Mouse (Mus musculus): ENCODE data around the gene Myh10. TPM values are rescaled to one million over a fixed set of nuclear protein-coding genes. Genes with fewer than 3 reads are reported as not detected.

The Myh10 gene
- total RNA-seq (2023), result 0.28 to 0.88 TPM (median 0.51 TPM) in 4 replicates

GRCm38 (mm10) chr11:68691321-68692009 is at the start of gene Myh10:
TSS of gene Myh10 (plus strand) at chr11:68691559.

Other genes with a start within 250 kb of the Myh10 start
- gene Pik3r6, start 188.5 kb upstream of the Myh10 start, total RNA-seq (2023), result 0.17 to 0.86 TPM (median 0.38 TPM) in 3 of 4 replicates, not detected in the other
- gene Mfsd6l, start 135.4 kb upstream of the Myh10 start, total RNA-seq (2023), result not detected in 4 replicates
- not detected in 4 replicates for gene Ccdc42, start 104.5 kb upstream of the Myh10 start, total RNA-seq (2023)
- 70.9 to 74.4 TPM (median 72.4 TPM) in 4 replicates for gene Ndel1, start 180.3 kb downstream of the Myh10 start, total RNA-seq (2023)
- not detected in 4 replicates for gene Rnf222, start 197.0 kb downstream of the Myh10 start, total RNA-seq (2023)
- 2,247 to 2,456 TPM (median 2,364 TPM) in 4 replicates for gene Rpl26, start 210.0 kb downstream of the Myh10 start, total RNA-seq (2023)
- not detected in 4 replicates for gene Odf4, start 235.5 kb downstream of the Myh10 start, total RNA-seq (2023)